ENCODE assay signal across 8 mouse cellular contexts in the genomic region with DNA sequence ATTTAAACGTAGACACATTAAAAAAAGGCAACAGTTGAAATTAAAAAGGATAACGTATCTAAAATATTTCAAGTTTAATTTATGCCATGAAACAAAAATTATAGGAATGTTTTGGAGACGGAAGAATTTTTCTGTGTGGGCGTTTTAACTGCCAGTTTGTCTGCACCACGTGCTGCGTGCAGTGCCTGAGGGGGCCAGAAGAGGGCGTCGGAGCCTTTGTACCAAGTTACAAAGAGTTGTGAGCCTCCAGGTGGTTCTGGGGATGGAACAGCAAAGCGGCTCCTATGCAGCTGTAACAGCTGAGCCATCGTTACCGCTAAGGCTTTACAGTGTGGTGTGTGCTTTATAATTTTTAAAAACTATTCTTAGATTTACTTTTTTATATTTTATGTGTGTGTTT. TPM values are rescaled to one million over a fixed set of nuclear protein-coding genes. Genes with fewer than 3 reads are reported as not detected.
DNase-seq lines count a peak whose midpoint lies in the region; ATAC-seq and TF ChIP-seq lines count a peak whose summit lies in the region.

No protein-coding gene starts in this region.

- peak overlapping the region; percentile 92 for H3K4me2 ChIP-seq in kidney, postnatal 0 days (ENCODE audit: low read length)
- peak overlapping the region; percentile 96 for H3K4me2 ChIP-seq in liver, embryonic 13.5 days
- no peak overlapping the region; the same call in 1 of the 2 replicates for H3K4me2 ChIP-seq in neural tube, embryonic 11.5 days (ENCODE audit: low read depth)

- peak; percentile 52 for DNase-seq in urinary bladder, postnatal 10 days (ENCODE audit: low spot score)
- DNase-seq in urinary bladder, adult 2 months (ENCODE audit: low spot score): no peak
- DNase-seq in embryo, embryonic 9.5 days (ENCODE audit: extremely low spot score): peak; percentile 33
- DNase-seq in heart, embryonic 10.5 days (ENCODE audit: low spot score): no peak
- DNase-seq in kidney, postnatal 0 days (ENCODE audit: low spot score): peak; percentile 83
- peak; percentile 58 for DNase-seq in liver, embryonic 13.5 days
- DNase-seq in neural tube, embryonic 11.5 days (ENCODE audit: low spot score): peak; percentile 47
- peak; percentile 55 for DNase-seq in telencephalon, adult 2 months (ENCODE audit: low read depth, low spot score)

- ATAC-seq in kidney, postnatal 0 days (replicated peaks; ENCODE audit: low FRiP score, low read depth): no peak
- ATAC-seq in liver, embryonic 13.5 days (ENCODE audit: low read depth): no peak
- ATAC-seq in neural tube, embryonic 11.5 days (ENCODE audit: insufficient read depth, low FRiP score, low TSS enrichment): no peak

- H3K4me1 ChIP-seq in heart, embryonic 10.5 days: peaks cover 69% of the 10 kb centered on the region
- H3K4me1 ChIP-seq in kidney, postnatal 0 days (replicated peaks; ENCODE audit: insufficient read depth, low read length): peaks cover 39% of the 10 kb centered on the region
- peaks cover 73% of the 10 kb centered on the region for H3K4me1 ChIP-seq in liver, embryonic 13.5 days (replicated peaks)
- H3K4me1 ChIP-seq in neural tube, embryonic 11.5 days (ENCODE audit: control insufficient read depth, insufficient read depth, low read length): peaks cover 6% of the 10 kb centered on the region; the same call in 1 of the 2 replicates

- TF ChIP-seq CTCF in kidney, postnatal 0 days (IDR thresholded peaks at IDR 0.05; ENCODE audit: low read depth): peak; percentile 69

- WGBS in heart, embryonic 10.5 days: 31% methylated on average over 11 of the region's 11 CpGs
- 34% methylated on average over 11 of the region's 11 CpGs for WGBS in kidney, postnatal 0 days
- WGBS in liver, embryonic 13.5 days (ENCODE audit: insufficient replicate concordance): 42% methylated on average over 11 of the region's 11 CpGs
- 43% methylated on average over 11 of the region's 11 CpGs for WGBS in neural tube, embryonic 11.5 days

- no peaks in the 10 kb centered on the region for H3K27me3 ChIP-seq in heart, embryonic 10.5 days (ENCODE audit: insufficient read depth, poor library complexity, severe bottlenecking)
- H3K27me3 ChIP-seq in kidney, postnatal 0 days (ENCODE audit: insufficient read depth, low read length): no peaks in the 10 kb centered on the region
- H3K27me3 ChIP-seq in liver, embryonic 13.5 days: peaks cover 32% of the 10 kb centered on the region
- H3K27me3 ChIP-seq in neural tube, embryonic 11.5 days (ENCODE audit: control insufficient read depth, insufficient read depth, low read length): no peaks in the 10 kb centered on the region

- H3K9me3 ChIP-seq in heart, embryonic 10.5 days: no peaks in the 10 kb centered on the region
- H3K9me3 ChIP-seq in kidney, postnatal 0 days (replicated peaks; ENCODE audit: low read length): no peaks in the 10 kb centered on the region
- H3K9me3 ChIP-seq in liver, embryonic 13.5 days (replicated peaks): no peaks in the 10 kb centered on the region
- H3K9me3 ChIP-seq in neural tube, embryonic 11.5 days (ENCODE audit: control insufficient read depth, low read length): no peaks in the 10 kb centered on the region

- H3K27ac ChIP-seq in heart, embryonic 10.5 days: no peak overlapping the region
- peak overlapping the region; percentile 82; the same call in 1 of the 2 replicates for H3K27ac ChIP-seq in kidney, postnatal 0 days
- 0 out of 2 replicates have a peak overlapping the region, but pooled peaks have one; percentile 84 for H3K27ac ChIP-seq in liver, embryonic 13.5 days
- H3K27ac ChIP-seq in neural tube, embryonic 11.5 days (ENCODE audit: low read depth, low read length): no peak overlapping the region

- H3K4me3 ChIP-seq in heart, embryonic 10.5 days: peak overlapping the region; percentile 97
- H3K4me3 ChIP-seq in kidney, postnatal 0 days (replicated peaks; ENCODE audit: low read depth, low read length): peak overlapping the region; percentile 97
- H3K4me3 ChIP-seq in liver, embryonic 13.5 days (replicated peaks): peak overlapping the region; percentile 92; the same call in 1 of the 2 replicates
- H3K4me3 ChIP-seq in neural tube, embryonic 11.5 days (ENCODE audit: low read depth, low read length): no peak overlapping the region

- no peak overlapping the region for H3K9ac ChIP-seq in kidney, postnatal 0 days (ENCODE audit: low read depth, low read length)
- no peak overlapping the region for H3K9ac ChIP-seq in liver, embryonic 13.5 days
- no peak overlapping the region for H3K9ac ChIP-seq in neural tube, embryonic 11.5 days (ENCODE audit: low read length)

- H3K36me3 ChIP-seq in heart, embryonic 10.5 days: peaks cover 4% of the 10 kb centered on the region; the same call in 1 of the 2 replicates
- no peaks in the 10 kb centered on the region for H3K36me3 ChIP-seq in kidney, postnatal 0 days (ENCODE audit: insufficient read depth, low read length)
- H3K36me3 ChIP-seq in liver, embryonic 13.5 days: 0 out of 2 replicates have a peak, but pooled peaks cover 5% of the 10 kb centered on the region
- no peaks in the 10 kb centered on the region for H3K36me3 ChIP-seq in neural tube, embryonic 11.5 days (ENCODE audit: control insufficient read depth, insufficient read depth, low read length)

RNA-seq across cellular contexts. Expression of a gene that starts 1.6 kb away (rescaled TPM):
- polyA plus RNA-seq in urinary bladder, adult 2 months (2012; rRNA removed): 86.6 and 94.6 TPM in 2 replicates
- polyA plus RNA-seq in heart, embryonic 10.5 days (2016; fragmentation: Nextera tagmentation; extraction: Ambion mirVana): 79.6 and 88.4 TPM in 2 replicates
- polyA plus RNA-seq in kidney, postnatal 0 days (2015; fragmentation: Nextera tagmentation; extraction: Ambion mirVana): 89.3 and 92.2 TPM in 2 replicates
- 19.4 and 19.8 TPM in 2 replicates for polyA plus RNA-seq in liver, embryonic 13.5 days (2015; fragmentation: Nextera tagmentation; extraction: Ambion mirVana)
- 92.2 and 99.2 TPM in 2 replicates for polyA plus RNA-seq in neural tube, embryonic 11.5 days (2014; fragmentation: Nextera tagmentation; extraction: Ambion mirVana)

RNA-seq across cellular contexts. Expression of a gene that starts 30.1 kb away (rescaled TPM):
- polyA plus RNA-seq in urinary bladder, adult 2 months (2012; rRNA removed): 13.0 and 15.4 TPM in 2 replicates
- polyA plus RNA-seq in heart, embryonic 10.5 days (2016; fragmentation: Nextera tagmentation; extraction: Ambion mirVana): 91.6 and 105 TPM in 2 replicates
- polyA plus RNA-seq in kidney, postnatal 0 days (2015; fragmentation: Nextera tagmentation; extraction: Ambion mirVana): 54.7 and 60.2 TPM in 2 replicates
- 69.9 and 71.9 TPM in 2 replicates for polyA plus RNA-seq in liver, embryonic 13.5 days (2015; fragmentation: Nextera tagmentation; extraction: Ambion mirVana)
- 84.9 and 90.2 TPM in 2 replicates for polyA plus RNA-seq in neural tube, embryonic 11.5 days (2014; fragmentation: Nextera tagmentation; extraction: Ambion mirVana)

RNA-seq across cellular contexts. Expression of a gene that starts 39.8 kb away (rescaled TPM):
- 35.6 and 36.4 TPM in 2 replicates for polyA plus RNA-seq in urinary bladder, adult 2 months (2012; rRNA removed)
- polyA plus RNA-seq in heart, embryonic 10.5 days (2016; fragmentation: Nextera tagmentation; extraction: Ambion mirVana): 5.4 and 5.8 TPM in 2 replicates
- 9.5 and 11.6 TPM in 2 replicates for polyA plus RNA-seq in kidney, postnatal 0 days (2015; fragmentation: Nextera tagmentation; extraction: Ambion mirVana)
- 1.7 TPM in 2 replicates for polyA plus RNA-seq in liver, embryonic 13.5 days (2015; fragmentation: Nextera tagmentation; extraction: Ambion mirVana)
- 1.4 and 2.0 TPM in 2 replicates for polyA plus RNA-seq in neural tube, embryonic 11.5 days (2014; fragmentation: Nextera tagmentation; extraction: Ambion mirVana)

RNA-seq across cellular contexts. Expression of a gene that starts 55.1 kb away (rescaled TPM):
- polyA plus RNA-seq in urinary bladder, adult 2 months (2012; rRNA removed): 0.83 and 1.9 TPM in 2 replicates
- polyA plus RNA-seq in heart, embryonic 10.5 days (2016; fragmentation: Nextera tagmentation; extraction: Ambion mirVana): 0.09 and 0.11 TPM in 2 replicates
- polyA plus RNA-seq in kidney, postnatal 0 days (2015; fragmentation: Nextera tagmentation; extraction: Ambion mirVana): 0.42 and 0.71 TPM in 2 replicates
- polyA plus RNA-seq in liver, embryonic 13.5 days (2015; fragmentation: Nextera tagmentation; extraction: Ambion mirVana): 0.02 and 0.05 TPM in 2 replicates
- polyA plus RNA-seq in neural tube, embryonic 11.5 days (2014; fragmentation: Nextera tagmentation; extraction: Ambion mirVana): 1.1 and 1.4 TPM in 2 replicates

Comparison
In these comparisons a context has a peak if more than half of its experiments do, and no peak if none do; other contexts are left out.
1. DNase-seq: peak in urinary bladder, postnatal 10 days (single experiment), embryo, embryonic 9.5 days (single experiment), kidney, postnatal 0 days (single experiment), liver, embryonic 13.5 days (single experiment), neural tube, embryonic 11.5 days (single experiment) and telencephalon, adult 2 months (single experiment); none in urinary bladder, adult 2 months (single experiment) and heart, embryonic 10.5 days (single experiment).
2. H3K27ac ChIP-seq: peak in kidney, postnatal 0 days (single experiment) and liver, embryonic 13.5 days (single experiment); none in heart, embryonic 10.5 days (single experiment) and neural tube, embryonic 11.5 days (single experiment).